In the genomic region with DNA sequence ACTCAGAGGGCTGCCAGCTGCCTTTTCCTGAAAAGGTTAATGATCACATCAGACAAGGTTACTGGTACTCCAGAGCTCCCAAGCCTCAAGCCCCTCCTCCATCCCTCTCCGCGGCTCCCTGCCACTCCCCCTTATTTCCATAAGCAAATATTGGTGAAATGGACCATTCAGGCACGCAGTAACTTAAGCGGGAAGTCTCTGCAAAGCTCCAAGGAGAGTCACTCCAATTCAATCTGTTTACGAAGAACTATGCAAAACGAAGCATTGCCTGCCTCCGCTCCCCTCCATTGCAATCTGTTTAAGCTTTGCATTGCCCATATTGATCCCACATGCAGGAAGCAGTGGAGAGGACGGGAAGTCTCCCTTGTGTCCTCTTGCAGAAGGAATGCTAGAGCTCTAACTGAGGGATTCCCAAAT, we compare ENCODE assay signal across 7 mouse cellular contexts. TPM values are rescaled to one million over a fixed set of nuclear protein-coding genes. Genes with fewer than 3 reads are reported as not detected.
DNase-seq lines count a peak whose midpoint lies in the region; TF ChIP-seq lines count a peak whose summit lies in the region.

Apela (minus strand) TSS at position 220 of the 417 bp plus-strand sequence.

- peak within 1 kb of the TSS; percentile 46 for H3K4me3 ChIP-seq in hindbrain, embryonic 10.5 days
- H3K4me3 ChIP-seq in gastrocnemius, adult 2 months: no peak within 1 kb of the TSS

- TF ChIP-seq CTCF in gastrocnemius, adult 2 months (IDR thresholded peaks at IDR 0.05): no peak

- H3K27ac ChIP-seq in hindbrain, embryonic 10.5 days: no peak within 1 kb of the TSS
- H3K27ac ChIP-seq in gastrocnemius, adult 2 months: no peak within 1 kb of the TSS

- 0 out of 2 replicates have a peak, but pooled peaks cover 2% of the 10 kb centered on the region for H3K9me3 ChIP-seq in hindbrain, embryonic 10.5 days

- intact Hi-C loops in gastrocnemius, adult 2 months (cut with DNase I): no loop called here

- peak; percentile 84 for DNase-seq in ZHBTc4 (ENCODE audit: low read depth, low spot score)
- DNase-seq in embryo, embryonic 10 days (ENCODE audit: low spot score): peak; percentile 86
- DNase-seq in hindbrain, embryonic 10.5 days (ENCODE audit: low spot score): peak; percentile 71
- peak; percentile 6 to 13 for DNase-seq in layer of hippocampus, adult 8-10 months (ENCODE audit: low spot score in 2 of 2)
- peak; percentile 21 to 42 for DNase-seq in lung, postnatal 4 days
- no peak for DNase-seq in gastrocnemius, adult 2 months
- DNase-seq in frontal cortex, postnatal 14 days (ENCODE audit: low spot score in 2 of 2): no peak

- WGBS in hindbrain, embryonic 10.5 days: under 1% methylated on average over 8 of the region's 8 CpGs

- H3K4me1 ChIP-seq in hindbrain, embryonic 10.5 days (replicated peaks): peaks cover 39% of the 10 kb centered on the region

- no peaks in the 10 kb centered on the region for H3K36me3 ChIP-seq in hindbrain, embryonic 10.5 days

- H3K27me3 ChIP-seq in hindbrain, embryonic 10.5 days (ENCODE audit: insufficient read depth, poor library complexity, severe bottlenecking): no peaks in the 10 kb centered on the region

RNA-seq across cellular contexts. Expression of gene Apela, which starts in this region (rescaled TPM):
- 1.3 and 1.9 TPM in 2 replicates for polyA plus RNA-seq in hindbrain, embryonic 10.5 days (2016; fragmentation: Nextera tagmentation; extraction: Ambion mirVana)
- total RNA-seq in layer of hippocampus, adult 8-10 months (2022): not detected
- total RNA-seq in gastrocnemius, adult 2 months (2021): not detected

Comparison
In these comparisons a context has a peak if more than half of its experiments do, and no peak if none do; other contexts are left out.
1. Peak in DNase-seq in layer of hippocampus, adult 8-10 months; RNA of the gene not detected or under 1 TPM.
2. DNase-seq: peak in ZHBTc4 (single experiment), embryo, embryonic 10 days (single experiment), hindbrain, embryonic 10.5 days (single experiment) and lung, postnatal 4 days (2 of 2); none in gastrocnemius, adult 2 months (single experiment) and frontal cortex, postnatal 14 days (0 of 2).